Mouse (Mus musculus): ENCODE measurements around the gene Tgm4. TPM values are rescaled to one million over a fixed set of nuclear protein-coding genes. Genes with fewer than 3 reads are reported as not detected.

Gene Tgm4
- total RNA-seq, 2 experiments from 2014 or later = 1.9 to 2.9 TPM

DNA sequence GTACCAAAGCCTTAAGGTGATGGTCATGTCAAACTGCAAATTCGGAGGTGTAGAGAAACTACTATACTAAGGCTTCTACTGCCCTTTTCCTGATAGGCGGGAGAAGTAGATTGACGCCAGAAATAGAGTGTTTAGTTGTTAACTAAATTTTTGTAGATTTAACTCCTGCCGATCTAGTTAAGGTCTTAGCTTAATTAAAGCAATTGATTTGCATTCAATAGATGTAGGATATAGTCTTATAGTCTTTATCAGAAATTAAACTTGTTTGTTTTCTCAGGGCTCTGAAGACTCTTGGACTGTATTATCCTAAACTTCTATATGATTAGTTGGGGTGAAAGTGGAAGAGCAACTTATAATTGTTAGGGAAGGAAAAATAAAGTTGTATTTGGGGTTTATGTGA lies 72.7 kb downstream of the Tgm4 start:
- no peak for DNase-seq

GRCm38 (mm10) chr9:123109188-123109587 lies 74.7 kb downstream of the Tgm4 start:
- DNase-seq = no peak

GRCm38 (mm10) chr9:123111751-123112221 lies 77.3 kb downstream of the Tgm4 start:
- DNase-seq = no peak

GRCm38 (mm10) chr9:123112805-123113521 lies 78.4 kb downstream of the Tgm4 start, which contains the start of the genes Zdhhc3 and Exosc7:
Zdhhc3 (minus strand) TSS chr9:123113205.
Exosc7 (plus strand) TSS chr9:123113215.
- DNase-seq = peak; percentile 86 to 88

DNA sequence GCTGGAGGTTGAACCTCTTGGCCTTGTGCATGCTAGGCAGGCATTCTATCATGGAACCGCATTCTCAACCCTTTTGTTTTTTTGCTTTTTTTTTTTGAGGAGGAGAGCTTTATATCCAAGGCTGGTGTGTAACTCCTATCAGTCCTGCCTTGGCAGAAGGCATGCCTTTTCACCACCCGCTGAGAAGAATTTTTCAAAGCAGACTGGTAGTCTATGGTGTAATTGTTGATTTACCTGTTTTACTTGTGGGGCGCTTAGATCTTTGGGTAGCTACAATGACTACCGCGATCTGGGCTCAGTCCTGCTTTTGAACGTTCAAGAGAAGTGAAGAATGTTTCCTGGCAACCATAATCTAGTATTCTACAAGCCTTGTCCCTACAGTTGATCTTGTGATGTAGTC lies 79.4 kb downstream of the Tgm4 start:
- no peak for DNase-seq

DNA sequence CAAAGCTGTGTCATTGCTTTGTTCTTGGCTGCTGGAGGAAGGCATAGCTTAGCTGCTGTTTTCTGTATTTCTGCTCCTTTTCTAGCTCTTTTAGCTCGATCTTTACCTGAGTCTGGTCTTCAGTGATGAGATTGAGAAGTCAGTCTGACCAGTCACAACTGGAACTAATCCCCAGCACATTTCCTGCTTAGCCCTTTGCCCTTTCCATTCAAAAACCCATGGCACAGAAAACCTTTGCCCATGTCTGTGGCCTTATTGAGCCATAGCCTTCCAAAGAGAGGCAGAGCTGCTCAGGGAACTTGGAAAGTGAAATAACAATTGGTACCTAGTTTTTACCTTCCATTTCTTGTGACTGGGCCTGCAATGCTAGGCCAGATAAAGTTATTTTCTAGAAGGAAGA lies 81.0 kb downstream of the Tgm4 start:
- DNase-seq = no peak

Other genes with a start within 250 kb of the Tgm4 start
- gene Tcaim, start 229.2 kb upstream of the Tgm4 start, total RNA-seq (2021) = 10 to 100 TPM; 20.0 to 21.7 TPM
- gene Gm35549, start 190.7 kb upstream of the Tgm4 start, total RNA-seq (2021) = not detected
- gene Zfp445, start 168.7 kb upstream of the Tgm4 start, total RNA-seq (2021) = 100 to 1,000 TPM; 155 to 161 TPM
- 1 to 10 TPM; 4.5 to 5.1 TPM for gene Zkscan7, start 149.0 kb upstream of the Tgm4 start, total RNA-seq (2021)
- 1 to 10 TPM; 6.3 to 6.9 TPM for gene Zfp105, start 111.7 kb upstream of the Tgm4 start, total RNA-seq (2021)
- 10 to 100 TPM; 20.3 to 20.7 TPM for gene 1110059G10Rik, start 83.7 kb upstream of the Tgm4 start, total RNA-seq (2021)
- 1 to 10 TPM; 1.8 to 2.8 TPM for gene Kif15, start 83.7 kb upstream of the Tgm4 start, total RNA-seq (2021)
- 10 to 100 TPM; 21.9 to 22.7 TPM for gene Tmem42, start 13.4 kb upstream of the Tgm4 start, total RNA-seq (2021)
- gene Zdhhc3, start 78.5 kb downstream of the Tgm4 start, total RNA-seq (2021) = 10 to 100 TPM; 62.1 to 63.0 TPM
- gene Exosc7, start 78.5 kb downstream of the Tgm4 start, total RNA-seq (2021) = 10 to 100 TPM; 41.1 to 44.5 TPM
- 1 to 10 TPM; 3.2 to 4.9 TPM for gene Clec3b, start 116.2 kb downstream of the Tgm4 start, total RNA-seq (2021)
- gene Cdcp1, start 181.3 kb downstream of the Tgm4 start, total RNA-seq (2021) = not detected
- gene Tmem158, start 226.0 kb downstream of the Tgm4 start, total RNA-seq (2021) = 10 to 100 TPM; 33.6 to 36.0 TPM

Measured in layer of hippocampus, postnatal 36 days (tissue).